Mouse (Mus musculus) intestine, postnatal 0 days (tissue): ENCODE measurements around the gene Asb8. TPM values are rescaled to one million over a fixed set of nuclear protein-coding genes. Genes with fewer than 3 reads are reported as not detected.

ENCODE experiments used
- ATAC-seq: fragments of 200-750 bp; cut with Nextera tagmentation; 2 replicates; pipeline ENCODE4 v1.8.0; 2017; ENCODE audit warnings: mild to moderate bottlenecking, moderate TSS enrichment, moderate library complexity
- H3K27ac ChIP-seq: fragments of 300-500 bp; sonication (generic); 2 replicates; pipeline ENCODE4 v1.5.1; 2014; ENCODE audit warnings: mild to moderate bottlenecking, low read depth, low read length, moderate library complexity
- H3K27me3 ChIP-seq: fragments of 300-500 bp; sonication (generic); replicated peaks from 2 replicates; pipeline ENCODE4 v1.6.1; 2014; ENCODE audit warnings: low read length, mixed read lengths; ENCODE audit not compliant: control insufficient read depth, insufficient read depth
- H3K36me3 ChIP-seq: fragments of 300-500 bp; sonication (generic); 2 replicates; pipeline ENCODE4 v1.6.1; 2014; ENCODE audit warnings: mild to moderate bottlenecking, moderate library complexity; ENCODE audit not compliant: control insufficient read depth, insufficient read depth
- H3K4me1 ChIP-seq: fragments of 300-500 bp; sonication (generic); replicated peaks from 2 replicates; pipeline ENCODE4 v1.6.1; 2014; ENCODE audit warnings: antibody characterized with exemption, low read length, mixed read lengths; ENCODE audit not compliant: control insufficient read depth, insufficient read depth
- H3K4me2 ChIP-seq: fragments of 300-500 bp; sonication (generic); replicated peaks from 2 replicates; pipeline ENCODE4 v1.6.1; 2014; ENCODE audit warnings: low read depth, mild to moderate bottlenecking, moderate library complexity
- H3K4me3 ChIP-seq: fragments of 300-500 bp; sonication (generic); 2 replicates; pipeline ENCODE4 v1.5.1; 2014; ENCODE audit warnings: low read depth, low read length
- H3K9ac ChIP-seq: fragments of 300-500 bp; sonication (generic); 2 replicates; pipeline ENCODE4 v1.6.1; 2014; ENCODE audit warnings: mild to moderate bottlenecking, low read depth, low read length
- H3K9me3 ChIP-seq: fragments of 300-500 bp; sonication (generic); 2 replicates; pipeline ENCODE4 v1.6.1; 2016; ENCODE audit warnings: mixed run types; ENCODE audit not compliant: control insufficient read depth
- CTCF ChIP-seq: sonication (generic); IDR thresholded peaks from 2 replicates; pipeline ENCODE4 v1.5.1; 2016; ENCODE audit warnings: low read depth, mild to moderate bottlenecking, control low read depth, antibody characterized with exemption, moderate library complexity
- WGBS: fragments of 180-500 bp; shearing (Covaris S2); extraction: QIAGEN DNeasy Blood & Tissue Kit; methylation state at CpG from one replicate; pipeline ENCODE4 v1.1.7; 2014; 5-methylcytosine and 5-hydroxymethylcytosine counted together
- polyA plus RNA-seq: library from polyadenylated mRNA; unstranded; fragments of >200 nt; fragmentation: Nextera tagmentation; extraction: Ambion mirVana; gene quantifications from 2 replicates; pipeline ENCODE4 v1.2.1, GENCODE M21; 2015

The Asb8 gene
- polyA plus RNA-seq, 1 experiment from 2014 or later = 41.9 TPM

- Histone ChIP-seq H3K36me3 (peaks cover 6% of the 10 kb centered on the region; the same call in 1 of the 2 replicates), H3K27me3 (no peaks in the 10 kb centered on the region), H3K9ac (no peak overlapping the region; the same call in 1 of the 2 replicates), H3K27ac (peak overlapping the region; percentile 60), H3K9me3 (no peaks in the 10 kb centered on the region), H3K4me1 (0 out of 2 replicates have a peak, but pooled peaks cover 9% of the 10 kb centered on the region), H3K4me3 (peak overlapping the region; percentile 68), H3K4me2 (peak overlapping the region; percentile 70)
- TF ChIP-seq CTCF = no peak
- no peak for ATAC-seq
- 26% methylated on average over 11 of the region's 11 CpGs for WGBS
These were observed 57.6 kb downstream of the Asb8 start for GRCm38 (mm10) chr15:98107703-98108296.

- 0 out of 2 replicates have a peak, but pooled peaks cover under 1% of the 10 kb centered on the region for H3K36me3 ChIP-seq
- peak overlapping the region; percentile 60 for H3K27ac ChIP-seq
- ATAC-seq = peak; percentile 77
- 47% methylated on average over 6 of the region's 6 CpGs for WGBS
- no peaks in the 10 kb centered on the region for H3K9me3 ChIP-seq
- H3K9ac ChIP-seq = no peak overlapping the region
- H3K27me3 ChIP-seq = no peaks in the 10 kb centered on the region
- H3K4me1 ChIP-seq = 0 out of 2 replicates have a peak, but pooled peaks cover 9% of the 10 kb centered on the region
- peak overlapping the region; percentile 70 for H3K4me2 ChIP-seq
- H3K4me3 ChIP-seq = peak overlapping the region; percentile 68
- TF ChIP-seq CTCF = no peak
These were observed 58.2 kb downstream of the Asb8 start for GRCm38 (mm10) chr15:98107230-98107629.

GRCm38 (mm10) chr15:98106506-98106905 is 58.9 kb downstream of the Asb8 start:
- H3K9ac ChIP-seq = no peak overlapping the region
- H3K4me2 ChIP-seq = 0 out of 2 replicates have a peak overlapping the region, but pooled peaks have one; percentile 70
- H3K36me3 ChIP-seq = no peaks in the 10 kb centered on the region
- ATAC-seq = no peak
- H3K27ac ChIP-seq = no peak overlapping the region
- no peak for TF ChIP-seq CTCF
- no peak overlapping the region for H3K4me3 ChIP-seq
- no peaks in the 10 kb centered on the region for H3K9me3 ChIP-seq
- no peaks in the 10 kb centered on the region for H3K27me3 ChIP-seq
- 0 out of 2 replicates have a peak, but pooled peaks cover 9% of the 10 kb centered on the region for H3K4me1 ChIP-seq
- WGBS = 40% methylated on average over 6 of the region's 6 CpGs

- 0 out of 2 replicates have a peak, but pooled peaks cover 5% of the 10 kb centered on the region for H3K4me1 ChIP-seq
- H3K4me3 ChIP-seq = no peak overlapping the region
- H3K4me2 ChIP-seq = no peak overlapping the region
- H3K36me3 ChIP-seq = no peaks in the 10 kb centered on the region
- H3K27ac ChIP-seq = no peak overlapping the region
- H3K9me3 ChIP-seq = no peaks in the 10 kb centered on the region
- no peak overlapping the region for H3K9ac ChIP-seq
- no peaks in the 10 kb centered on the region for H3K27me3 ChIP-seq
- no peak for ATAC-seq
- WGBS = 89% methylated on average over 6 of the region's 6 CpGs
- TF ChIP-seq CTCF = no peak
These were observed 63.0 kb downstream of the Asb8 start for GRCm38 (mm10) chr15:98102401-98102800.

- H3K27me3 ChIP-seq = no peaks in the 10 kb centered on the region
- H3K9ac ChIP-seq = no peak overlapping the region
- no peaks in the 10 kb centered on the region for H3K4me1 ChIP-seq
- TF ChIP-seq CTCF = no peak
- WGBS = 87% methylated on average over 9 of the region's 9 CpGs
- H3K4me3 ChIP-seq = no peak overlapping the region
- H3K9me3 ChIP-seq = no peaks in the 10 kb centered on the region
- ATAC-seq = no peak
- no peak overlapping the region for H3K27ac ChIP-seq
- H3K36me3 ChIP-seq = no peaks in the 10 kb centered on the region
- no peak overlapping the region for H3K4me2 ChIP-seq
These were observed 66.9 kb downstream of the Asb8 start for GRCm38 (mm10) chr15:98098519-98098918.

- no peaks in the 10 kb centered on the region for H3K36me3 ChIP-seq
- 50% methylated on average over 3 of the region's 3 CpGs for WGBS
These were observed 68.5 kb downstream of the Asb8 start for GRCm38 (mm10) chr15:98096957-98097356.

More at GRCm38 (mm10) chr15:98096957-98097356, 68.5 kb downstream of the Asb8 start:
- H3K9ac ChIP-seq = no peak overlapping the region
- H3K27ac ChIP-seq = no peak overlapping the region
- H3K4me1 ChIP-seq = no peaks in the 10 kb centered on the region
- no peak overlapping the region for H3K4me3 ChIP-seq
- no peaks in the 10 kb centered on the region for H3K27me3 ChIP-seq
- no peak for ATAC-seq
- TF ChIP-seq CTCF = peak; percentile 48
- H3K9me3 ChIP-seq = no peaks in the 10 kb centered on the region
- no peak overlapping the region for H3K4me2 ChIP-seq
